Mouse (Mus musculus): ENCODE measurements around the gene Mpg.

GRCm38 (mm10) chr11:32194086-32194485, 32.2 kb upstream of the Mpg start:
- TF ChIP-seq CTCF (IDR thresholded peaks at IDR 0.05; ENCODE audit: borderline replicate concordance, insufficient read depth, low read length): no peak
- no peak for TF ChIP-seq POLR2A (IDR thresholded peaks at IDR 0.05; ENCODE audit: low read depth, low read length)

Data from embryonic fibroblast, embryonic 13.5 days (primary cell).